Mouse (Mus musculus) liver, adult 2 months (tissue): ENCODE measurements around the gene Prex1.

Source experiments
- CTCF ChIP-seq: fragments of 200-500 bp; IDR thresholded peaks from 2 replicates; pipeline ENCODE4 v1.5.1; 2011; ENCODE audit warnings: low read depth, low read length, control low read depth
- POLR2A ChIP-seq: fragments of 200-500 bp; IDR thresholded peaks from 2 replicates; pipeline ENCODE4 v1.6.1; 2011; ENCODE audit warnings: low read length, control low read depth; ENCODE audit not compliant: insufficient read depth; ENCODE audit errors: extremely low read depth

DNA sequence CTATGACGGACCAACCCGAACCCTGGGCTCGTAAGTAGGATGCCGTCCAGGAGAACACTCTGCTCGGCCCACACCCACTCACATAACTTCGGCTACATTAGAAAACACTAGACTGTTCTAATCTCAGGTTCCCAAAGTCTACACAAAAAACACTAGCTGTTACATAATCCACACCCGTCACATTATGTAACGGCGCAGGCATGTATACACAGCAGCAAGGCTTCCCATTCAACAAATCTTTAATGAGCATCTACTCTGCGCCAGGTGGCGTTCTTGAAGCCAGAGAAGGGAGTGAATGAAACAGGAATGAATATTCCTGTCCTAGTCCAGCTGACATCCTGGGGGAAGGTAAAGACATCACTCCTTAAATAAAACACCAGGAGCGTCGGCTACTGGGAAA is 12.9 kb downstream of the Prex1 start:
- TF ChIP-seq CTCF: no peak
- TF ChIP-seq POLR2A: no peak
